Mouse (Mus musculus) embryonic facial prominence, embryonic 14.5 days (tissue): ENCODE results near the gene Nsmce3. TPM values are rescaled to one million over a fixed set of nuclear protein-coding genes. Genes with fewer than 3 reads are reported as not detected.

Experiments
- ATAC-seq: fragments of 200-750 bp; cut with Nextera tagmentation; 2 replicates; pipeline ENCODE4 v1.8.0; 2017; ENCODE audit warnings: low read depth, moderate number of reproducible peaks, moderate TSS enrichment
- DNase-seq: peaks from one replicate; pipeline ENCODE4 v3.0.0-alpha.2; 2015; ENCODE audit warnings: low spot score
- H3K27ac ChIP-seq: fragments of 300-500 bp; sonication (generic); replicated peaks from 2 replicates; pipeline ENCODE4 v1.5.1; 2014; ENCODE audit warnings: low read depth, mild to moderate bottlenecking, low read length, moderate library complexity
- H3K27me3 ChIP-seq: fragments of 300-500 bp; sonication (generic); replicated peaks from 2 replicates; pipeline ENCODE4 v1.6.1; 2014; ENCODE audit warnings: low read length; ENCODE audit not compliant: control insufficient read depth, insufficient read depth
- H3K36me3 ChIP-seq: fragments of 300-500 bp; sonication (generic); 2 replicates; pipeline ENCODE4 v1.6.1; 2014; ENCODE audit warnings: low read length, mixed read lengths; ENCODE audit not compliant: control insufficient read depth, insufficient read depth
- H3K4me1 ChIP-seq: fragments of 300-500 bp; sonication (generic); 2 replicates; pipeline ENCODE4 v1.6.1; 2014; ENCODE audit warnings: antibody characterized with exemption, low read length; ENCODE audit not compliant: control insufficient read depth, insufficient read depth
- H3K4me2 ChIP-seq: fragments of 300-500 bp; sonication (generic); 2 replicates; pipeline ENCODE4 v1.6.1; 2014; ENCODE audit warnings: low read depth, mild to moderate bottlenecking, low read length, moderate library complexity, mixed read lengths
- H3K4me3 ChIP-seq: fragments of 300-500 bp; sonication (generic); 2 replicates; pipeline ENCODE4 v1.5.1; 2014; ENCODE audit warnings: low read depth, mild to moderate bottlenecking, low read length
- H3K9ac ChIP-seq: fragments of 300-500 bp; sonication (generic); 2 replicates; pipeline ENCODE4 v1.6.1; 2014; ENCODE audit warnings: low read depth, mild to moderate bottlenecking, low read length, moderate library complexity, mixed read lengths
- H3K9me3 ChIP-seq: fragments of 300-500 bp; sonication (generic); 2 replicates; pipeline ENCODE4 v1.6.1; 2016; ENCODE audit warnings: low read length; ENCODE audit not compliant: control insufficient read depth
- WGBS: fragments of 180-500 bp; shearing (Covaris S2); extraction: QIAGEN DNeasy Blood & Tissue Kit; methylation state at CpG from one replicate; pipeline ENCODE4 v1.1.7; 2014; 5-methylcytosine and 5-hydroxymethylcytosine counted together
- polyA plus RNA-seq: library from polyadenylated mRNA; unstranded; fragments of >200 nt; fragmentation: Nextera tagmentation; extraction: Ambion mirVana; gene quantifications from 2 replicates; pipeline ENCODE4 v1.2.1, GENCODE M21; 2014

Nsmce3 gene
- polyA plus RNA-seq = 11.4 and 12.0 TPM in 2 replicates

DNA sequence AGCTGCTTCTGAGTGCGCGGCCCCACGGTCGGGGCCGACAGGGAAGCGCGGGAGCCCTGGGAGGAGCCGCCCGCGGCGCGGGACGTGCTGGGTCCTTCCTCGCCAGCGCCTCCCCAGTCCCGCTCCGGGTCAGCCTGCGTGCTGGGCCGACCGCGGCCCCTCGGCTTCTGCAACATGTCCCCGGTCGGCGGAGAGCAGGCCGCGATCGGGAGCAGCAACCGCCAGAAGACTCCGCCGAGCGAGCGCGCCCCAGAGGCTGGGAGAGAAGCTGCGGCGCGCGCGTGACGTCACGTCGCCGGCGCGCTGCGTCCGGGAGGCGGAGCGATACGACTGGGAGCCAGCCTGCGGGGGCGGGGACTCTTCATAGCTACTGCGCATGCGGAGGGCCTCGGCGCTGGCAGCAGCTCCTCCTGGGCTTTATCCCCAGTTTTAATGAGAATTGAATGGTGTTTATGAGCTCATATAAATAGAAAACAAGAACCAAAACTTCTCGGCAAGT is at the start of gene Nsmce3:
Gene Nsmce3 (minus strand): TSS at position 255 of the 499 bp plus-strand sequence.
- Histone ChIP-seq H3K4me2 (peak within 1 kb of the TSS; percentile 77), H3K27ac (peak within 1 kb of the TSS; percentile 97), H3K4me3 (peak within 1 kb of the TSS; percentile 79), H3K9ac (peak within 1 kb of the TSS; percentile 95), H3K36me3 (no peaks in the 10 kb centered on the region), H3K27me3 (no peaks in the 10 kb centered on the region), H3K9me3 (no peaks in the 10 kb centered on the region), H3K4me1 (peaks cover 11% of the 10 kb centered on the region)
- peak; percentile 95 for ATAC-seq
- under 1% methylated on average over 26 of the region's 57 CpGs for WGBS
- peak; percentile 97 for DNase-seq

DNA sequence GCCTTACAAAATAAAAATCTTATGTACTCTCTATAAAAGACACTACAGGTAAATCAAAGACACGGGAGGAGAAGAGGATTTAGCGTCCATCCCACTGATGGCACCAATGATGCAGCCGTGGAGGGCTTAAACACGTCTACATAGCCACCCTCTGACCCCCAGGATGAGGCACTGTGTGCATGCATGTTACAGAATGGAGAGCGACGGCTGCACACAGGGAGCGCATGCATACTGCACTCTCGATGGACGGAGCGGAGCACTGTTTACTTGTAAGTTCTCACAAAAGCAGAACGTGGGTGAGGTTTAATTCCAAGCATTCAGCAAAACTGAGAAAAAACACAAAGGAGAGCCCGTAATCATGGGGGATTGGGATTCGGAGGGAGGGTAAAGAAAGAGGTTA is 48.4 kb upstream of the Nsmce3 start:
- H3K9me3 ChIP-seq = 0 out of 2 replicates have a peak, but pooled peaks cover 6% of the 10 kb centered on the region
- H3K27me3 ChIP-seq = no peaks in the 10 kb centered on the region
- no peak overlapping the region for H3K9ac ChIP-seq
- H3K36me3 ChIP-seq = no peaks in the 10 kb centered on the region
- no peak overlapping the region for H3K4me3 ChIP-seq
- H3K27ac ChIP-seq = no peak overlapping the region
- no peaks in the 10 kb centered on the region for H3K4me1 ChIP-seq
- no peak for DNase-seq
- ATAC-seq = no peak
- WGBS = 77% methylated on average over 13 of the region's 13 CpGs
- H3K4me2 ChIP-seq = no peak overlapping the region

DNA sequence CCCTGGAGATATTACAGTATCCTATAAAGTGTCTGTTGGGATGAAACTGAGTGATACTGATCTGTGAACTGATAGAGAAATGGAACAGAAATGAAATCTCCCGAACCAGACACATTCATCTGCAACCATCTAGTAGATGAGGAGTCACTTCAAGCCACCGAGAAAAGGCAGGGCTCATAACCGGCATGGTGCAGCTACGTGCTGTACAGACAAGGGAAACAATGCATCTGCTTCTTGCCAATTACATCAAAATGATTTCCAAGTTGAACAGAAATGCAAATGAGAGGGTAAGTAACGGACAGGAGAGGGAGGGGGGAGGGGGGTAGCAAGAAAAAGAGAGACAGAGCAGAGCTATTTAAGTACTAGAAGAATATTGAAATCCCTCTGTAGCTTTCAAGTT is 47.9 kb upstream of the Nsmce3 start:
- no peaks in the 10 kb centered on the region for H3K4me1 ChIP-seq
- H3K9ac ChIP-seq = no peak overlapping the region

DNA sequence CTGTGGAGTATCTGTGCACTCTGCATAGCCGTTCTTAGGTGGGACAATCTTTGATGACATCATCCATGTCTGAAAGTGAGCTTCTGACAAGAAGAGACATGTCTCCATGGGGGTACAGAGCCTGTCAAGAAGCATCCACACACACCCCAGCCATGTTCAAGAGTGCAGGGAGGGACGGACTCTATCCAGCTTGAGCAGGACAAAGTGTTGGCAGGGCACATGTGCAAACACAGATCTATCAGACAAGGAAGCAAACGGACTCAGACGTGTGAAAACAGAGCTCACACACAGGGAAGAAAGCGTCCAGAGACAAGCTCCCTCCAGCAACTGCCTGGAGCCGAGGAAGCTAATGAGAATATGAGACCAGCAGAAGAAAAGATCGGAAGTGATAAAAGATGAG is 43.9 kb upstream of the Nsmce3 start:
- DNase-seq = peak; percentile 11
- H3K4me1 ChIP-seq = no peaks in the 10 kb centered on the region
- no peaks in the 10 kb centered on the region for H3K27me3 ChIP-seq
- WGBS = 47% methylated on average over 7 of the region's 7 CpGs
- no peak overlapping the region for H3K4me3 ChIP-seq
- no peak overlapping the region for H3K4me2 ChIP-seq
- H3K9me3 ChIP-seq = 0 out of 2 replicates have a peak, but pooled peaks cover 6% of the 10 kb centered on the region
- ATAC-seq = no peak
- no peak overlapping the region for H3K27ac ChIP-seq
- no peaks in the 10 kb centered on the region for H3K36me3 ChIP-seq
- no peak overlapping the region for H3K9ac ChIP-seq

More for the DNA sequence above, 47.9 kb upstream of the Nsmce3 start:
- H3K36me3 ChIP-seq = no peaks in the 10 kb centered on the region
- DNase-seq (no peak), ATAC-seq (no peak)
- no peak overlapping the region for H3K4me3 ChIP-seq
- no peak overlapping the region for H3K4me2 ChIP-seq
- H3K9me3 ChIP-seq = 0 out of 2 replicates have a peak, but pooled peaks cover 6% of the 10 kb centered on the region
- H3K27me3 ChIP-seq = no peaks in the 10 kb centered on the region
- WGBS = 76% methylated on average over 5 of the region's 5 CpGs
- no peak overlapping the region for H3K27ac ChIP-seq

DNA sequence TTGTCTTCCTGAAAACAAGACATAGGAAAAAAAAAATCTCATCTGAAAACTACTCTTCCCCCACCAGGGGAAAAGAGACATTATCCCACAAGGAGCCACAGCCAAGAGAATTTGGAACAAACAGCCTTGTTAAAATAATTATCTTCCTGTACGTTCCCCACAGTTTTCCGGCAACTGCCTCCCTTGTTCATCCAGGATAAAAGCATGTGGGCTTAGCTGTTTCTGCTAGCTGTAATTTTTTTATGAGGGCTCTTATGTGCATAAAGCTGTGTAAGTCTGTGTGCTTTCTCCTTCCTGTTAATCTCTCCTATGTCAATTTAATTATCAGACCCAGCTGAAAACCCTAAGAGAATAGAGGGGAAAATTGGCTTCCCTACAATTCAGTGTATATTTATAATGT is 42.3 kb upstream of the Nsmce3 start:
- no peak for ATAC-seq
- WGBS = 46% methylated on average over 2 of the region's 2 CpGs
- H3K27me3 ChIP-seq = no peaks in the 10 kb centered on the region

DNA sequence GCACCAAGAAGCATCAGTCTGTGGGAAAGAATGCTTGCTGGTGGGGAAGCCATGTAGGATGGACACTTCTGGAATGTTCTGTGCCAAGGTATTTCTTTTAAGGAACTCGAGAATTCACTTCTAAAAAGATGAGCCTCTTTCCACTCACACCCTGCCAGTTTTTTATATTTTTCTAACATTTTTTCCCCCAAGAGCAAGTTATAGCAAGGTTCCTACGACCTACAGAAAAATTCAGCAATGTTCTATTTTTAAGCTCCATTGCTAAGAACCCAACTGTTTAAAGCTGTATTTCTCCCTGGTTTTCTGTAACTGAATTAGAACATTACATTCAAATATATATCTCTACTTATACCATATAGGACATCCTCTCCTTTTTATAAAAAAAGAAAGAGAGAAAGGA is 39.1 kb upstream of the Nsmce3 start:
- 69% methylated on average over 2 of the region's 2 CpGs for WGBS
- H3K36me3 ChIP-seq = no peaks in the 10 kb centered on the region
- no peaks in the 10 kb centered on the region for H3K9me3 ChIP-seq

More for the DNA sequence above, 42.3 kb upstream of the Nsmce3 start:
- H3K9me3 ChIP-seq = 0 out of 2 replicates have a peak, but pooled peaks cover 6% of the 10 kb centered on the region
- no peak overlapping the region for H3K9ac ChIP-seq
- H3K4me1 ChIP-seq = no peaks in the 10 kb centered on the region
- H3K4me2 ChIP-seq = no peak overlapping the region
- H3K4me3 ChIP-seq = no peak overlapping the region
- no peak overlapping the region for H3K27ac ChIP-seq
- DNase-seq = peak; percentile 33
- H3K36me3 ChIP-seq = no peaks in the 10 kb centered on the region

DNA sequence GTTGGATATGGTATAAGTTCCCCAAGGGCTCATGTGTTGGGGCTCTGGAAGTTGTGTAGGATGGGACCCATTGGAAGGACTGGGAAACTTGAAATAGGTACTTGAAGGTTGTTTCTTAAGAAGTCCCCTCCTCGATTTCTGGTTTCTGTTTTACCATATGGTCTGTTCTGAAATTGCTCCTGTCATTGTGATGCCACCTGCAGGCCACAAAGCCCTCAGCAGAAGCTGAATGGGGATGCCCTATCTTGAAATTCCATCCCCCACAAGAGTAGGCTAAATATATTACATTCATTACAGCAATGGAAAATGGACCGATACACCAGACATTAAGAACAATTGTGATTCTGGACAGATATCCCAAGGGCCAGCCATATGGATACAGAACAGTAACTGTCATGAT is 37.4 kb upstream of the Nsmce3 start:
- Histone ChIP-seq H3K36me3 (no peaks in the 10 kb centered on the region), H3K4me2 (no peak overlapping the region), H3K4me3 (no peak overlapping the region), H3K9ac (no peak overlapping the region), H3K27ac (no peak overlapping the region), H3K9me3 (no peaks in the 10 kb centered on the region), H3K4me1 (no peaks in the 10 kb centered on the region), H3K27me3 (no peaks in the 10 kb centered on the region)
- WGBS = 90% methylated on average over 2 of the region's 2 CpGs
- DNase-seq (no peak), ATAC-seq (no peak)

More for the DNA sequence above, 39.1 kb upstream of the Nsmce3 start:
- DNase-seq (no peak), ATAC-seq (no peak)
- H3K9ac ChIP-seq = no peak overlapping the region
- H3K27me3 ChIP-seq = no peaks in the 10 kb centered on the region
- H3K4me3 ChIP-seq = no peak overlapping the region
- no peak overlapping the region for H3K4me2 ChIP-seq
- no peaks in the 10 kb centered on the region for H3K4me1 ChIP-seq
- no peak overlapping the region for H3K27ac ChIP-seq

DNA sequence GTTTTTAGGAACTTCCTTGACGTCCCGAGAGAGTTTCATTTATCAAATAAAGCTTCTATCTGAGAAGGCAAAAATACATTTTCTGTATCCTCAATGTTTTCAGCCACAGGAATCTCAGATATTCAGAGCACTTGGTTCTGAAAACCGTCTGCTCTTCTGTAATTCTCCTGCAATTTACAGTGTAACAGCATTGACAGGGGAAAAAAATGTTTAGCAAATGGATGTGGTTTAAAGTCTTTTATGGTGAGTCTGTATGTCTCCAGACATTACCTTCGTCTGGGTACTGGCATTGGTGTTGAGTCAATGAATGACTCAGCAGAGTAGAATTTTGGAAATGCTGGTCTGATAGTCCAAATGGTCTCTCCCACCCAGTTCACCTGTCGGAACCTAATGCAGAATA is 34.2 kb upstream of the Nsmce3 start:
- peak; percentile 23 for DNase-seq
- no peaks in the 10 kb centered on the region for H3K4me1 ChIP-seq
- no peak overlapping the region for H3K9ac ChIP-seq
- H3K27me3 ChIP-seq = no peaks in the 10 kb centered on the region
- H3K4me2 ChIP-seq = no peak overlapping the region
- no peaks in the 10 kb centered on the region for H3K36me3 ChIP-seq
- no peak overlapping the region for H3K27ac ChIP-seq
- H3K9me3 ChIP-seq = no peaks in the 10 kb centered on the region
- H3K4me3 ChIP-seq = no peak overlapping the region
- WGBS = 51% methylated on average over 5 of the region's 5 CpGs
- ATAC-seq = no peak

DNA sequence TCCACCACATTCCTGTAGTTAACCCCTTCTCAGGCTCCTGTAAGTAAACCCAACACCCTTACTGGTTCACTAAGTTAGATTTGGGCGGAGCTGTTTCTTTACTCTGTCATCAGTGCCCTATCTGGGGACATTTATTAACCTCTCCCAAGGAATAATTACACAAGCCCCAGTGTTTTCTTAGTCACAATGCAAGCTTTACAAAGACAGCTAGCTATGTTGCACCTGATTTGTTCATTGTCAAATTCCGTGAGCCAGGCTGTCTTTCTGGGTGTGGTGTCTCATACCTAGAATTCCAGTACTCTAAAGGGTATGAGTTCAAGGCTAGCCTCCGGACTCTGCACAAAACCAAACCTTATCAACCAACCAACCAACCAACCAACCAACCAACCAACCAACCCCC is 32.7 kb upstream of the Nsmce3 start:
- H3K4me1 ChIP-seq = no peaks in the 10 kb centered on the region
- no peaks in the 10 kb centered on the region for H3K27me3 ChIP-seq
- no peaks in the 10 kb centered on the region for H3K9me3 ChIP-seq
- ATAC-seq = no peak
- DNase-seq = no peak
- H3K36me3 ChIP-seq = no peaks in the 10 kb centered on the region
- no peak overlapping the region for H3K9ac ChIP-seq
- whole genome bisulfite sequencing = 89% methylated on average over 3 of the region's 3 CpGs
- H3K27ac ChIP-seq = no peak overlapping the region
- H3K4me2 ChIP-seq = no peak overlapping the region
- H3K4me3 ChIP-seq = no peak overlapping the region
